Mouse (Mus musculus) heart, embryonic 12.5 days (tissue): ENCODE measurements around the gene Vsig2. TPM values are rescaled to one million over a fixed set of nuclear protein-coding genes. Genes with fewer than 3 reads are reported as not detected.

ENCODE experiments used
- polyA plus RNA-seq: library from polyadenylated mRNA; unstranded; fragments of >200 nt; fragmentation: Nextera tagmentation; extraction: Ambion mirVana; gene quantifications from 2 replicates; pipeline ENCODE4 v1.2.1, GENCODE M21; 2016

Vsig2 gene
- polyA plus RNA-seq, 1 experiment from 2014 or later: 1.9 TPM

Other genes starting within 250 kb of the Vsig2 start
- gene Ccdc15, start 190.8 kb upstream of the Vsig2 start, polyA plus RNA-seq: 5.4 and 5.6 TPM in 2 replicates
- gene Hepacam, start 171.9 kb upstream of the Vsig2 start, polyA plus RNA-seq: 0.06 TPM in 1 of 2 replicates, not detected in the other
- 4.6 and 6.2 TPM in 2 replicates for gene Robo4, start 137.4 kb upstream of the Vsig2 start, polyA plus RNA-seq
- 0.10 and 0.20 TPM in 2 replicates for gene Robo3, start 106.0 kb upstream of the Vsig2 start, polyA plus RNA-seq
- gene Msantd2, start 49.9 kb upstream of the Vsig2 start, polyA plus RNA-seq: 21.7 and 28.2 TPM in 2 replicates
- 54.6 and 59.8 TPM in 2 replicates for gene Esam, start 11.2 kb upstream of the Vsig2 start, polyA plus RNA-seq
- gene Nrgn, start 13.6 kb downstream of the Vsig2 start, polyA plus RNA-seq: 7.4 and 11.3 TPM in 2 replicates
- 11.1 and 11.4 TPM in 2 replicates for gene Siae, start 16.4 kb downstream of the Vsig2 start, polyA plus RNA-seq
- 6.2 and 6.7 TPM in 2 replicates for gene Spa17, start 74.5 kb downstream of the Vsig2 start, polyA plus RNA-seq
- 151 and 162 TPM in 2 replicates for gene Tbrg1, start 118.1 kb downstream of the Vsig2 start, polyA plus RNA-seq
- gene Panx3, start 130.0 kb downstream of the Vsig2 start, polyA plus RNA-seq: 0.14 TPM in 1 of 2 replicates, not detected in the other
- not detected in 2 replicates for gene Olfr160, start 177.0 kb downstream of the Vsig2 start, polyA plus RNA-seq
- gene Olfr874, start 205.9 kb downstream of the Vsig2 start, polyA plus RNA-seq: not detected in 2 replicates
- not detected in 2 replicates for gene Olfr875, start 232.6 kb downstream of the Vsig2 start, polyA plus RNA-seq